Mouse (Mus musculus) lung, postnatal 36 days (tissue): ENCODE results near the gene Fyn.

Experiments
- DNase-seq: peaks from one replicate; pipeline ENCODE4 v3.0.0; 2022; ENCODE audit warnings: mixed read lengths

The Fyn gene

DNA sequence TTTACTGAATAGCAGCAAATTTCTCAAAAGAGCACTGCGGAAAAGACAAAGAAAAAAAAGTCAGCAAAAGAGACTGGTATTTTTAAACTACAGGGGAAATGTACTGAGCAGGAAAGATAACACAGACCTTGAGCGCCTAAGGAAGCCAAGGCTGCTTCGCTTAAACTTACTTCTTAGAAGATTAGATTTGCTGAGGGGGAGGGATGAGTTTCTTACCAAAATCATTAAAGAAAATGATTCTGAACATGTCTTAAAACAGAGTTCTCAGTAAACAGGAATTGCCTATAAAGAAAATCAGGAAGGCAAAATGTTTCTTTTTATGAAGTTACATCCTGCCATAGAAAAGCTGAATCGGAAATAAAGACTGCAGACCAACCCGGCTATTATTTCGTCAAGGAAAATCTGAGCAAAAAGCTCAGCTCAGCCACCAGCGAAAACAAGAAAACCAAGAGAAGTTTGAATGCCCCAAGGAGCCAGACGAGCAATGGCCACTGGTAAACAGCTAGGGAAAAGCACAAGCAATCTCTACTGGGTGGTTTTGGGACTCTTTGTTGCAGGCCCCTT lies at the start of gene Fyn:
Gene Fyn (plus strand): TSS at position 284 of the 564 bp plus-strand sequence.
- no peak for DNase-seq

GRCm38 (mm10) chr10:39320798-39321622 lies 47.6 kb upstream of the Fyn start:
- peak; percentile 5 for DNase-seq

DNA sequence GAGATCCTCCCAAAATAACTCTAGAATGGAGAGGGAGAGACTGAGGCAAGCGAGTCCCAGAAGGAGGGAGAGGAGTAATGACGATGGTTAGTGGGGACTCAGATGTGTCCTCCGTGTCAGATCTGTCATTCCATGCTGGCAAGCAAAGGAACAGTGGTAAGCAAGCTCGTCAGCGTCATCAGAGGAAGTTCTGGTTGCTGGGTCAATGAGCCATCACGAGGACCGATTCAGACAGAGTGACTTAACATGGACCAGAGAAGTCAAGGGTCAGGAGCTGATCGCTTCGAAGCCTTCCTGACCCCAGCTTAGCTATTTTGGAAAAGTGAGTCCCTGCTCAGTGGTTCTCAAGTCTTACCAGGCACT lies 47.1 kb upstream of the Fyn start:
- DNase-seq = peak; percentile 6

GRCm38 (mm10) chr10:39322143-39322542 lies 46.5 kb upstream of the Fyn start:
- DNase-seq = no peak

- DNase-seq = peak; percentile 21
Measured at GRCm38 (mm10) chr10:39324291-39324690, 44.4 kb upstream of the Fyn start.

DNA sequence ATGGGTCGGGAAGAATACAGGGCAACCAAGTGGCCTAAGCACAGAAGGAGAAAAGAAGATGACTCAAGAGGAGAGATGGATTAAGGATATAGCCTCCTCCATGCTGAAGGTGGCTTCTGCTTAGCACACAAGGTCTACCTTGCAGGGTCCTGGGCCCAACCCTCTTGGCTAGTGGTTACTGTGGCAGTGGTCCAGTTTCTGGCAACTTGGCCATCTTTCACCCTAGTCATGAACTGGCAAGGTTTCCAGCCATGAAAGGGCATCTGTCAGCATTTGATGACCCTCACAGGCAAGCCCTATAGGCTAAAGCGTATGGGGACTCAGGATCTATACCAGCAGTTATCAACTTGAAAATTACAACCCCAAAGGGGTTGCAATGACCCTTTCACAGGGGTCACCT lies 40.0 kb upstream of the Fyn start:
- no peak for DNase-seq

- no peak for DNase-seq
Measured at GRCm38 (mm10) chr10:39334320-39334719, 34.3 kb upstream of the Fyn start.

GRCm38 (mm10) chr10:39335880-39336279 lies 32.8 kb upstream of the Fyn start:
- no peak for DNase-seq

GRCm38 (mm10) chr10:39339189-39339968 lies 29.3 kb upstream of the Fyn start:
- DNase-seq = peak; percentile 2

DNA sequence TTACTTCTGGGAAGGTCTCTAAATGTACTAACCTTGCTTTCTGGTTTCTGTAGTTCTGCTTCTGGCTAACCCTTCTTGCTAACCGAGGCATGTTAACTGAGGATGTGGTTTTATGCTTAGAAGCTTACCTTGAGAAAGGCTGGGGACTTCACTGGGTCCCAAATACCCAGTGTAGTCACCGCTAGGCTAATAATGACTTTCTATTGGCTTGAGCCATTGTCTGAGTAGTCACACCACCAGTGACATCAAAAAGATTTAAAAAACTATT lies 28.8 kb upstream of the Fyn start:
- DNase-seq = no peak

DNA sequence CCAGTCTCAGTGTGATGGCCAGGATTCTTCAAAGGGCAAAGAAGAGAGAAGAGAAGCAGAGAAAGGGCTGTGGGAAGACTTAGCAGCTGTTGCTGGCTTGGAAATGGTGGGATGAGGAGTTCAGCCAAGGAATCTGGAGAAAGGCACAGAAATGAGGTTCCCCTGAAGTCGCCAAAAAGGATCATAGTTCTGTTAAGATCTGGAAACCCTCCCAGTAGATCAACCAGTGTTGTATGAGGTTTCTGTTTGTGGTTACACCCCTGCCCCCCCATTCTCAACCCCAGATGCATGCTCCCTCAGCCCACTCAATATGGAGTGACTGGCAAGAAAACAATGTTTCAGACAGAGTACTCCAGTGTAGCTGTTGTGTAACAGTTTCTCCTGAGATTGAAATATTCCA lies 25.1 kb upstream of the Fyn start:
- DNase-seq = peak; percentile 21

DNA sequence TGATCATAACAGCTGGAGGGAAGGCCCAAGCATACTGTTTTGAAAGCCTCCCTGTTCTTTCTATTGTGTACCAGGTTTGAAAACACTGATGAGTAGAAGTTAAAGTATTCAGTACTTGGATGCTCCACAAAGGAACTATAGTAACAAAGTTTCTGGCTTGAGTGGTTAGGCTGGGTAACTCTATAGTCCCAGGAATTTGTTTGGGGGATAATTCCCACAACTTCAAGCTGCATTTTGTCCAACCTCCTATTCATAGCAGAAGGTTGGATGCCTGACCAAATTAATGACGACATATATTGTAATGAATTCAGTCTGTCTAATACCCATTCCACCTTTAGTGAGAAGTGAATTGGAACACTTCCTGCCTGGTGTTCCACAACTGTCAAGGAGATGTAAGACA lies 22.7 kb upstream of the Fyn start:
- no peak for DNase-seq

- DNase-seq = no peak
Measured at GRCm38 (mm10) chr10:39349781-39350364, 18.8 kb upstream of the Fyn start.

DNA sequence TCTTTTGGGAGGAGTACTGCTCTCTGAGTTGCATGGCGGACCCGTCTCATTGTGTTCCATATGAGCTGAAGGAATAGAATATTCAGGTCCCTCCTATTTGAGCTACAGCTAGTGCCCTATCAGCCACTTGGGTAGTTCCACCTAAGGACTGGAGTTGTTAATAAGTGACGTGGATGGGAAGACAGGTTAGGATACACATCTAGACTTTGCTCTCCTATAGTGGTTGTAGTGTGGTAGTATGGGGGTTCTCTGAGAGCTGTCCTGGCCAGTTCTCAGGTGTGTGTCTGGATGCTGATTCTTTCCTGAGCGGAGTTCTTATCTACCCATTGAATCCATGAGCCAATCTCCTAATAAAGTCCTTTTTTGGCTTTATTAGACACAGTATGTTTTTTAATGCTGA lies 4.5 kb upstream of the Fyn start:
- DNase-seq = no peak

- DNase-seq = peak; percentile 98
Measured at GRCm38 (mm10) chr10:39369502-39369931, 862 bp downstream of the Fyn start.

GRCm38 (mm10) chr10:39369977-39370785 lies 1.5 kb downstream of the Fyn start:
- no peak for DNase-seq

DNA sequence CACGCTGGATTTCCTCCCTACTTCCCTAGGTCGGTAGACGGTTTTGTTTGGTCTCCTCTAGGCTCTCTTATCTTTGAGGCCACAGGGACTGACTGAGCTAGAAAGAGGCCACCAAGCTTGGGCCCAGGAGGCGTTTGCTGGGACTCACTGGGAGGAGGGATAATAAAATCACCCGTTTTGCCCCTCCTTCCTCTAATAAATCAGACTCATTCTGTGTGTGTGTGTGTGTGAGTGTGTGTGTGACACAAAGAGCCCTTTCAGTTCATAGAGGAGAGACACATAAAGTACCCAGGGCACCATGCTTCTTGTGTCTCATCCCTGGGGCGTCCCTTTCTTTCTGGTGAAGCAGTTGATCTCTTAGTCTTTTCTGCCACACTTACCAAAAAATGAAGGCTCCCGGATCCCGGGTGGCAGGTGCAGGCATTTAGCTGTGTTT lies 2.1 kb downstream of the Fyn start:
- peak; percentile 48 for DNase-seq

- no peak for DNase-seq
Measured at GRCm38 (mm10) chr10:39371467-39371866, 2.8 kb downstream of the Fyn start.

DNA sequence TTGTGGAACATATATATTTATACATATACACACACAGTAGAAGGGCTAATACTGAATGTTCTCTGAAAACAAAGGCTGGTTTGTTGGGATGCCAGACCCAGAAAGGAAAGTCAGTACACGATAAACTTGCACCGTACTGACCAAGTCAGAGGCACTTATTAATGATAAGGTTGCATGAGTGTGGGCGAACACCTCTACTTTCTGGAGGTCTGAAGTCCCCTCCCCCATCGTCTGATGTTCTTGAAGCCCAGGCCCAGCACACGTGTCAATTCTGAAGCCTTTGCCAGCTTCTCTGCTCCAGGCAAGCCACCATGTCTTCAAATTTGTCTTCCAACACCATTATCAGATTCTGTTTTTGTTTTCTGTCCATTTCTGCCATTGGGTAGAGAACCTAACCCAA lies 3.3 kb downstream of the Fyn start:
- DNase-seq = no peak

DNA sequence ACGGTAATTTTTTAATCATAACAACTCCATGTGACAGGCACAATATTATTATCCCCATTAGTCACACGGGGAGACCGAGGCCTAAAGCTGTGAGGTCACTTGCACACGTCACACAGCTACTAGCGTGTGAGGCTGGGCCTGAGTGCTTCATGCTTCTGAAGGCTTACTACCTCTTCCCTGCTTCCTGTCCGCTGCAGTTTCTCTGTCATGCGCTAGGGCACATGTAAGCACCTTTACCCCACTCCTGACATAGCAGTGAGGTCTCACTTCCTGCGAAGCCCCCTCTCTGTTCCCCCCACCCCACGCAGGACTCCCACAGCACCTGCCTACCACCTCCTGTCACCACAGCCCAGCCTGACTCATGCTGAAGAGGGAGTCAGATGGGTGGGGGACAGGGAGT lies 8.0 kb downstream of the Fyn start:
- DNase-seq = no peak

DNA sequence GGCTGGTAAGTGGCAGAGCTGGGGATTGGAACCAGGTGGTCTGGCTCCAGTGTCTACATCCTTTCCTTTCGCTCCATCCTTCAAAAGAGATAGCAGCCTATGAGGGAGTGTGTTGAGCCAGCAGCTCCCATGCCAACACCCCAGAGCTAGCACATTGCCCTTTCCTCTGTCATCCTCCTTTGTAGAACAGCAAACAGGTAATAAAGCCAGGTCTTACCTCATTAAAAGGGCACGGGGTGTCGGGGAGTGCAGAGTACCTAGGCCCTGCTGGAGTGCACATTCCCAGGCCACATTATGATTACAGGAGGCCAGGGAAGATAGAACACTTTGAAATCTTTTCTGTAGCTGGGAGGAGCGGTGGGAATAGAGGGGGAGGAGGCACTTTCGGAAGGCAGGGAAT lies 8.6 kb downstream of the Fyn start:
- DNase-seq = no peak

DNA sequence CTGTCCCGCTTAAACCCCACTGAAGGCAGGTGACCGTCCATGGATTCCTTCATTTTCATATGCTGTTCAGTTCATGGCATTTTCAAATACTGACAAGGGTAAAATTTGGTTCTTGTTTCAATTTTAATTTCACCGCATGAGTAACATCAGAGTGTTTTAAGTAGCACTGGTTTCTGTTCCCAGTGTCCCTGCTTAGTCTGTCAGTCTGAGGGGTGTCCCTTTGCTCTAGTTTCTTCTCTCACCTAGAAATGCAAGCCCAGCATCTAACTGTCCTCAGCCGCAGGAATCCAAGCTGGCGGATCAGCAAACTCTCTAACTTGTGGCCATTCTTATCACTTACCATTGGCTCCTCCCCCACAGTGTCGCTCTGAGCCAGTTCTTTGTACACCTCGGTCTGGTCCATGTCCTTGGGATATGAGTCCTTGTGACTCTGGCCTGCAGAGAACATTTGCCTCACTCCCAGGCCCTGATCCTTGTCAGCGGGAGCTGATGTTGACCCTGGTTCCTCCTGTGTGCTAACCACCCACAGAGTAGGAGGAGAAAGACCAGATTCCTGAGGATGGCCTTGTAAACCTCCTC lies 9.5 kb downstream of the Fyn start:
- DNase-seq = no peak
